ENCODE assay signal across 22 mouse cellular contexts in the genomic region with DNA sequence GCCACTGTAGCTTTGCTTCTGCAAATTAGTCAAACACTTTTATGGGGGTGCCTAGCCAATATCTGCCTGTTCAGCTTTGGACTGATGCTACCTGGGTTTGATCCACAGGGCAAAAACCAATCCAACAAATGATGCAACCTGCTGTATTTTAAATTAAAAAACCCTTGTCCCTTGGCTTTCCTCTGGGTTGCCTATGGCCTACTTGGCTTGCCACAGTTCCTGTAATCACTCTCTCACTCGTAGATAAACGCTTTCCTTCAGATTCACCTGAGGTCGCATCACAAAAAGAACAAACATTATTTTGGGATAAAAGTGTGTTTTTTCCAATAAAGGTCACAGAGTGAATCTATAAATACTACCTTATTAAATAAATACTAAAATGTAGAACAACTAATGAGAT. TPM values are rescaled to one million over a fixed set of nuclear protein-coding genes. Genes with fewer than 3 reads are reported as not detected.
DNase-seq lines count a peak whose midpoint lies in the region; ATAC-seq and TF ChIP-seq lines count a peak whose summit lies in the region.
"Had no signal": no experiment of that assay in that cellular context is flagged by ENCODE, and none has a peak within 500 bp of the region (broad histone marks: within the 10 kb centered on the region; RNA-seq: fewer than 3 reads in every experiment).

No protein-coding gene starts in this region.

- ATAC-seq in embryonic facial prominence, embryonic 13.5 days (ENCODE audit: insufficient number of reproducible peaks, insufficient read depth, low FRiP score, low TSS enrichment, low read depth), result no peak
- ATAC-seq in heart, embryonic 12.5 days (ENCODE audit: insufficient number of reproducible peaks, low FRiP score), result no peak
- no peak for ATAC-seq in megakaryocyte, adult 5-6 weeks (ENCODE audit: poor library complexity, severe bottlenecking)
- ATAC-seq: activated CD4-positive, CD25-positive, alpha-beta regulatory T cell, adult 4 months; forebrain, embryonic 13.5 days; forebrain, embryonic 16.5 days; intestine, postnatal 0 days had no signal

- H3K9me3 ChIP-seq in embryonic facial prominence, embryonic 13.5 days, result no peaks in the 10 kb centered on the region
- no peaks in the 10 kb centered on the region for H3K9me3 ChIP-seq in embryonic facial prominence, embryonic 10.5 days
- no peaks in the 10 kb centered on the region for H3K9me3 ChIP-seq in heart, embryonic 12.5 days (replicated peaks)
- no peaks in the 10 kb centered on the region for H3K9me3 ChIP-seq in megakaryocyte, embryonic 14.5 days
- H3K9me3 ChIP-seq: embryonic facial prominence, embryonic 12.5 days; forebrain, embryonic 10.5 days; forebrain, embryonic 13.5 days; heart, embryonic 15.5 days; hindbrain, embryonic 15.5 days had no signal

- DNase-seq in adrenal gland, adult 2 months, result peak; percentile 10
- DNase-seq in adrenal gland, postnatal 4 days (ENCODE audit: low spot score in 2 of 2), result no peak
- DNase-seq in embryonic facial prominence, embryonic 10.5 days (ENCODE audit: low spot score), result no peak
- no peak for DNase-seq in heart, adult 2 months
- DNase-seq: cerebellum, adult 18-20 months; cerebellum, adult 9-10 months; gastrocnemius, postnatal 25 days; heart, postnatal 4 days; kidney, adult 2 months had no signal

- H3K4me3 ChIP-seq in embryonic facial prominence, embryonic 13.5 days, result no peak overlapping the region
- H3K4me3 ChIP-seq in embryonic facial prominence, embryonic 10.5 days, result no peak overlapping the region
- no peak overlapping the region for H3K4me3 ChIP-seq in heart, adult 2 months
- no peak overlapping the region for H3K4me3 ChIP-seq in heart, embryonic 12.5 days
- H3K4me3 ChIP-seq in megakaryocyte, embryonic 14.5 days (replicated peaks), result peak overlapping the region; percentile 23
- H3K4me3 ChIP-seq: embryonic facial prominence, embryonic 12.5 days; forebrain, embryonic 10.5 days; forebrain, embryonic 13.5 days; heart, embryonic 15.5 days; hindbrain, embryonic 15.5 days had no signal

- peaks cover 24% of the 10 kb centered on the region for H3K36me3 ChIP-seq in embryonic facial prominence, embryonic 13.5 days
- H3K36me3 ChIP-seq in embryonic facial prominence, embryonic 10.5 days (replicated peaks), result peaks cover 42% of the 10 kb centered on the region
- peaks cover 33% of the 10 kb centered on the region for H3K36me3 ChIP-seq in heart, adult 2 months (ENCODE audit: control insufficient read depth, insufficient read depth, low read length)
- peaks cover 24% of the 10 kb centered on the region for H3K36me3 ChIP-seq in heart, embryonic 12.5 days
- peaks cover 42% of the 10 kb centered on the region for H3K36me3 ChIP-seq in megakaryocyte, embryonic 14.5 days (replicated peaks; ENCODE audit: low read length)

- no peak for TF ChIP-seq CTCF in heart, adult 2 months (IDR thresholded peaks at IDR 0.05)

- no peak overlapping the region for H3K9ac ChIP-seq in embryonic facial prominence, embryonic 13.5 days
- no peak overlapping the region for H3K9ac ChIP-seq in heart, adult 2 months (ENCODE audit: low read depth, low read length)
- no peak overlapping the region for H3K9ac ChIP-seq in heart, embryonic 12.5 days
- H3K9ac ChIP-seq: embryonic facial prominence, embryonic 12.5 days; forebrain, embryonic 13.5 days; heart, embryonic 15.5 days; hindbrain, embryonic 15.5 days had no signal

- H3K4me2 ChIP-seq in embryonic facial prominence, embryonic 13.5 days, result 0 out of 2 replicates have a peak overlapping the region, but pooled peaks have one; percentile 85
- no peak overlapping the region for H3K4me2 ChIP-seq in heart, embryonic 12.5 days
- H3K4me2 ChIP-seq: heart, embryonic 11.5 days had no signal

- no peak for TF ChIP-seq EP300 in heart, adult 2 months (IDR thresholded peaks at IDR 0.05; ENCODE audit: insufficient read depth, low read depth, low read length)

- H3K4me1 ChIP-seq in embryonic facial prominence, embryonic 13.5 days, result peaks cover 20% of the 10 kb centered on the region
- peaks cover 28% of the 10 kb centered on the region for H3K4me1 ChIP-seq in embryonic facial prominence, embryonic 10.5 days
- H3K4me1 ChIP-seq in heart, adult 2 months (ENCODE audit: control insufficient read depth, insufficient read depth, low read length), result peaks cover 7% of the 10 kb centered on the region
- H3K4me1 ChIP-seq in heart, embryonic 12.5 days (replicated peaks), result peaks cover 15% of the 10 kb centered on the region
- peaks cover 50% of the 10 kb centered on the region for H3K4me1 ChIP-seq in megakaryocyte, embryonic 14.5 days

- peaks cover 6% of the 10 kb centered on the region for H3K79me2 ChIP-seq in heart, adult 2 months (replicated peaks; ENCODE audit: control insufficient read depth, insufficient read depth, low read length)

- intact Hi-C loops in heart, adult 2 months (cut with DNase I), result loop anchor here (10.0 kb wide), 1 partner anchor 1781 kb away; the partner anchor contains the start of gene Rif1

- H3K27me3 ChIP-seq in embryonic facial prominence, embryonic 13.5 days, result no peaks in the 10 kb centered on the region
- H3K27me3 ChIP-seq in embryonic facial prominence, embryonic 10.5 days (replicated peaks; ENCODE audit: low read depth, poor library complexity, severe bottlenecking), result no peaks in the 10 kb centered on the region
- H3K27me3 ChIP-seq in heart, adult 2 months (ENCODE audit: control insufficient read depth, insufficient read depth, low read length), result no peaks in the 10 kb centered on the region
- H3K27me3 ChIP-seq in heart, embryonic 12.5 days (replicated peaks), result no peaks in the 10 kb centered on the region
- H3K27me3 ChIP-seq in megakaryocyte, embryonic 14.5 days (replicated peaks), result no peaks in the 10 kb centered on the region
- H3K27me3 ChIP-seq: embryonic facial prominence, embryonic 12.5 days; forebrain, embryonic 13.5 days; heart, embryonic 15.5 days; hindbrain, embryonic 15.5 days had no signal

- no peak overlapping the region for H3K27ac ChIP-seq in embryonic facial prominence, embryonic 13.5 days
- H3K27ac ChIP-seq in embryonic facial prominence, embryonic 10.5 days (replicated peaks), result no peak overlapping the region
- H3K27ac ChIP-seq in heart, adult 2 months, result peak overlapping the region; percentile 21; the same call in 1 of the 2 replicates
- no peak overlapping the region for H3K27ac ChIP-seq in heart, embryonic 12.5 days (ENCODE audit: poor library complexity, severe bottlenecking)
- H3K27ac ChIP-seq: embryonic facial prominence, embryonic 12.5 days; forebrain, embryonic 10.5 days; forebrain, embryonic 13.5 days; heart, embryonic 15.5 days; hindbrain, embryonic 15.5 days had no signal

- 80% methylated on average over 3 of the region's 3 CpGs for WGBS in embryonic facial prominence, embryonic 13.5 days
- WGBS in embryonic facial prominence, embryonic 10.5 days, result 90% methylated on average over 3 of the region's 3 CpGs
- 26% methylated on average over 3 of the region's 3 CpGs for WGBS in heart, adult 2 months
- 66% methylated on average over 3 of the region's 3 CpGs for WGBS in heart, embryonic 12.5 days

- TF ChIP-seq POLR2A in heart, adult 2 months (IDR thresholded peaks at IDR 0.05; ENCODE audit: insufficient read depth, low read depth, low read length), result no peak

RNA-seq across cellular contexts. Expression of gene Mmadhc, which starts 3.0 kb away (rescaled TPM):
- total RNA-seq in adrenal gland, adult 2 months (2021), result 100 to 1,000 TPM in 1 of 2 experiments, 10 to 100 TPM in 1; 83.7 to 122 TPM
- polyA plus RNA-seq in adrenal gland, adult 2 months (2012; rRNA removed), result 56.7 and 59.0 TPM in 2 replicates
- 100 to 1,000 TPM; 101 to 112 TPM for total RNA-seq in adrenal gland, postnatal 4 days (2021)
- 163 and 164 TPM in 2 replicates for polyA plus RNA-seq in embryonic facial prominence, embryonic 13.5 days (2015; fragmentation: Nextera tagmentation; extraction: Ambion mirVana)
- polyA plus RNA-seq in embryonic facial prominence, embryonic 10.5 days (2016; fragmentation: Nextera tagmentation; extraction: Ambion mirVana), result 161 and 164 TPM in 2 replicates
- total RNA-seq in heart, adult 2 months (2021), result 100 to 1,000 TPM; 148 to 170 TPM
- polyA plus RNA-seq in heart, adult 2 months (2012; rRNA removed), result 74.9 and 150 TPM in 2 replicates
- 129 and 132 TPM in 2 replicates for polyA plus RNA-seq in heart, embryonic 12.5 days (2016; fragmentation: Nextera tagmentation; extraction: Ambion mirVana)
- polyA plus RNA-seq in megakaryocyte, embryonic 14.5 days (2012; ENCODE audit: insufficient read depth, low replicate concordance), result 43.9 and 50.1 TPM in 2 replicates
- 76.9 and 77.0 TPM in 2 replicates for total RNA-seq in megakaryocyte, adult 5-6 weeks (2015)
- 45.9 and 62.3 TPM in 2 replicates for total RNA-seq in megakaryocyte, adult 5-6 weeks (2017)
